Mouse (Mus musculus) CH12.LX (cell line): ENCODE measurements at regions not wholly inside any gene's neighbourhood (a gene's known extent, or its start where the extent isn't known, plus 50 kb on each side); places are given as distances from the start of the nearest gene placed in this dataset.

ENCODE experiments used
- DNase-seq: peaks from one replicate; pipeline ENCODE4 v3.0.0-alpha.2; 2013; ENCODE audit errors: extremely low read depth
- H3K27ac ChIP-seq: 2 replicates; pipeline ENCODE4 v1.5.1; 2012; ENCODE audit warnings: low read depth, mild to moderate bottlenecking, control low read depth, moderate library complexity; ENCODE audit not compliant: insufficient read depth
- H3K27me3 ChIP-seq: replicated peaks from 2 replicates; pipeline ENCODE3; 2012; ENCODE audit warnings: inconsistent platforms
- H3K36me3 ChIP-seq, 2 experiments: replicated peaks in 1 of 2; 2 replicates each; pipeline versions ENCODE3 to v1.6.1; 2012; ENCODE audit warnings: inconsistent platforms in 1 of 2, low read length in 1 of 2, mild to moderate bottlenecking in 1 of 2, mixed read lengths in 1 of 2, moderate library complexity in 1 of 2; ENCODE audit not compliant: control insufficient read depth in 1 of 2, insufficient read depth in 1 of 2
- H3K4me1 ChIP-seq, 2 experiments: 2 replicates each; pipeline ENCODE4 v1.6.1; 2012; ENCODE audit warnings: inconsistent platforms in 1 of 2, moderate library complexity in 1 of 2; ENCODE audit not compliant: insufficient read depth in 2 of 2, control insufficient read depth in 1 of 2
- H3K4me2 ChIP-seq: 2 replicates; pipeline ENCODE4 v1.6.1; 2012; ENCODE audit warnings: low read depth, mild to moderate bottlenecking, control low read depth; ENCODE audit not compliant: poor library complexity, insufficient read depth, severe bottlenecking
- H3K4me3 ChIP-seq, 3 experiments: fragments of 150-350 bp in 1 of 3; sonication (generic) in 1 of 3; replicated peaks in 1 of 3; 2 replicates each; pipeline versions ENCODE3 to v1.5.1; 2011 to 2012; ENCODE audit warnings: low read depth in 2 of 3, low read length in 2 of 3, mild to moderate bottlenecking in 2 of 3, moderate library complexity in 2 of 3, control low read depth in 1 of 3, improper control_type of control experiment in 1 of 3, inconsistent platforms in 1 of 3, mixed read lengths in 1 of 3; ENCODE audit not compliant: poor library complexity in 1 of 3
- H3K79me2 ChIP-seq: replicated peaks from 2 replicates; pipeline ENCODE4 v1.6.1; 2012; ENCODE audit warnings: mild to moderate bottlenecking, moderate library complexity; ENCODE audit not compliant: control insufficient read depth, poor library complexity, insufficient read depth, severe bottlenecking; ENCODE audit errors: extremely low read depth
- H3K9ac ChIP-seq: 2 replicates; pipeline ENCODE4 v1.6.1; 2012; ENCODE audit warnings: low read depth, mild to moderate bottlenecking, control low read depth, moderate library complexity; ENCODE audit not compliant: insufficient read depth
- H3K9me3 ChIP-seq: replicated peaks from 2 replicates; pipeline ENCODE3; 2012; ENCODE audit warnings: low read length, inconsistent platforms, mixed read lengths
- CHD1 ChIP-seq: IDR thresholded peaks from 2 replicates; pipeline ENCODE4 v1.6.1; 2012; ENCODE audit warnings: low read depth, low read length, improper control_type of control experiment, inconsistent platforms
- CHD2 ChIP-seq: IDR thresholded peaks from 2 replicates; pipeline ENCODE4 v1.6.1; 2011; ENCODE audit warnings: low read length, improper control_type of control experiment
- CTCF ChIP-seq, 2 experiments: IDR thresholded peaks in 1 of 2; conservative IDR thresholded peaks in 1 of 2; 2 replicates each; pipeline ENCODE4 v1.5.1; 2011 to 2012; ENCODE audit warnings: low read depth in 2 of 2, low read length in 2 of 2, improper control_type of control experiment in 1 of 2, inconsistent platforms in 1 of 2, mild to moderate bottlenecking in 1 of 2, moderate library complexity in 1 of 2
- ELF1 ChIP-seq: IDR thresholded peaks from 2 replicates; pipeline ENCODE4 v1.6.1; 2014; ENCODE audit warnings: low read depth, mild to moderate bottlenecking, inconsistent platforms, low read length, improper control_type of control experiment
- ETS1 ChIP-seq: conservative IDR thresholded peaks from 2 replicates; pipeline ENCODE4 v1.6.1; 2012; ENCODE audit warnings: low read depth, mild to moderate bottlenecking, inconsistent platforms, low read length, improper control_type of control experiment, moderate library complexity
- GABPA ChIP-seq: IDR thresholded peaks from 2 replicates; pipeline ENCODE4 v1.6.1; 2012; ENCODE audit warnings: low read depth, low read length, improper control_type of control experiment, inconsistent platforms; ENCODE audit not compliant: insufficient replicate concordance
- HCFC1 ChIP-seq: IDR thresholded peaks from 2 replicates; pipeline ENCODE4 v1.6.1; 2012; ENCODE audit warnings: low read depth, mild to moderate bottlenecking, inconsistent platforms, low read length, improper control_type of control experiment
- JUN ChIP-seq: IDR thresholded peaks from 2 replicates; pipeline ENCODE4 v1.6.1; 2011; ENCODE audit warnings: low read depth, mild to moderate bottlenecking, low read length, improper control_type of control experiment, moderate library complexity; ENCODE audit not compliant: insufficient read depth
- JUND ChIP-seq: conservative IDR thresholded peaks from 2 replicates; pipeline ENCODE4 v1.6.1; 2011; ENCODE audit warnings: low read depth, low read length, improper control_type of control experiment
- KAT2A ChIP-seq: IDR thresholded peaks from 2 replicates; pipeline ENCODE4 v1.6.1; 2012; ENCODE audit warnings: low read length, improper control_type of control experiment, inconsistent platforms; ENCODE audit not compliant: insufficient replicate concordance
- MAX ChIP-seq: IDR thresholded peaks from 2 replicates; pipeline ENCODE4 v1.6.1; 2011; ENCODE audit warnings: low read length, improper control_type of control experiment
- MXI1 ChIP-seq: IDR thresholded peaks from 2 replicates; pipeline ENCODE4 v1.6.1; 2011; ENCODE audit warnings: mild to moderate bottlenecking, low read depth, low read length, improper control_type of control experiment
- MYC ChIP-seq: IDR thresholded peaks from 2 replicates; pipeline ENCODE4 v1.6.1; 2011; ENCODE audit warnings: low read depth, mild to moderate bottlenecking, improper control_type of control experiment, low read length
- NRF1 ChIP-seq: IDR thresholded peaks from 2 replicates; pipeline ENCODE4 v1.6.1; 2014; ENCODE audit warnings: low read depth, mild to moderate bottlenecking, inconsistent platforms, low read length, improper control_type of control experiment, moderate library complexity
- PAX5 ChIP-seq: IDR thresholded peaks from 2 replicates; pipeline ENCODE4 v1.6.1; 2012; ENCODE audit warnings: low read length, inconsistent platforms, mixed read lengths
- POLR2A ChIP-seq: IDR thresholded peaks from 2 replicates; pipeline ENCODE4 v1.6.1; 2011; ENCODE audit warnings: low read depth, mild to moderate bottlenecking, improper control_type of control experiment, low read length
- POLR2AphosphoS2 ChIP-seq: IDR thresholded peaks from 2 replicates; pipeline ENCODE4 v1.6.1; 2011; ENCODE audit warnings: low read depth, low read length, improper control_type of control experiment
- RCOR1 ChIP-seq: conservative IDR thresholded peaks from 2 replicates; pipeline ENCODE4 v1.6.1; 2012; ENCODE audit warnings: low read depth, mild to moderate bottlenecking, inconsistent platforms, low read length, improper control_type of control experiment
- SMC3 ChIP-seq: IDR thresholded peaks from 2 replicates; pipeline ENCODE4 v1.6.1; 2011; ENCODE audit warnings: low read depth, low read length, improper control_type of control experiment
- TCF12 ChIP-seq: IDR thresholded peaks from 2 replicates; pipeline ENCODE4 v1.6.1; 2014; ENCODE audit warnings: low read depth, mild to moderate bottlenecking, inconsistent platforms, low read length, improper control_type of control experiment
- USF1 ChIP-seq: IDR thresholded peaks from 2 replicates; pipeline ENCODE4 v1.6.1; 2014; ENCODE audit warnings: low read depth, mild to moderate bottlenecking, inconsistent platforms, low read length, improper control_type of control experiment
- ZC3H11A ChIP-seq: IDR thresholded peaks from 2 replicates; pipeline ENCODE4 v1.6.1; 2012; ENCODE audit warnings: low read depth, mild to moderate bottlenecking, inconsistent platforms, low read length, improper control_type of control experiment
- ZKSCAN1 ChIP-seq: IDR thresholded peaks from 2 replicates; pipeline ENCODE4 v1.6.1; 2012; ENCODE audit warnings: low read depth, inconsistent platforms, low read length, improper control_type of control experiment, borderline replicate concordance
- ZNF384 ChIP-seq: IDR thresholded peaks from 2 replicates; pipeline ENCODE4 v1.6.1; 2012; ENCODE audit warnings: low read depth, low read length, improper control_type of control experiment, inconsistent platforms
- dilution Hi-C: fragments of 300-500 bp; cut with MboI; formaldehyde crosslinking; loops from 2 replicates; pipeline ENCODE4 v1.14.3; 2020; ENCODE audit warnings: low sequenced_read_pairs; ENCODE audit not compliant: extremely low pct_unique_long_range_greater_than_20kb, extremely low pct_ligation_motif_present
- in situ Hi-C: fragments of 300-500 bp; cut with MboI; formaldehyde crosslinking; loops from 3 replicates; pipeline ENCODE4 v1.14.3; 2019; ENCODE audit warnings: low sequenced_read_pairs, low pct_ligation_motif_present, low pct_unique_long_range_greater_than_20kb, mixed read lengths

GRCm38 (mm10) chr10:36092915-36093314 is 381.2 kb upstream of the Amd2 start:
- Histone ChIP-seq H3K79me2 (no peaks in the 10 kb centered on the region), H3K4me1 (peaks cover 0 to 4% of the 10 kb centered on the region in 2 experiments; a peak in 1 of 4 replicates), H3K4me3 (no peak overlapping the region), H3K27ac (no peak overlapping the region), H3K9ac (no peak overlapping the region), H3K27me3 (no peaks in the 10 kb centered on the region), H3K9me3 (no peaks in the 10 kb centered on the region), H3K36me3 (no peaks in the 10 kb centered on the region), H3K4me2 (no peak overlapping the region)
- TF ChIP-seq CHD1 (no peak), ZKSCAN1 (no peak), SMC3 (no peak), CHD2 (no peak), RCOR1 (no peak), ELF1 (no peak), NRF1 (no peak), MAX (no peak), KAT2A (no peak), CTCF (conservative IDR thresholded peaks at IDR 0.05 in 1 of 2, IDR thresholded peaks at IDR 0.05 in 1 of 2; ENCODE audit: low read depth in 2 of 2, low read length in 2 of 2) (no peak), ZC3H11A (no peak), HCFC1 (no peak), POLR2A (no peak), USF1 (no peak), GABPA (no peak), MXI1 (no peak)
- in situ Hi-C loops: no loop called here
- DNase-seq: no peak
- dilution Hi-C loops: no loop called here

GRCm38 (mm10) chr10:36054681-36055080 is 343.0 kb upstream of the Amd2 start:
- no peaks in the 10 kb centered on the region for H3K9me3 ChIP-seq
- dilution Hi-C loops (no loop called here), in situ Hi-C loops (no loop called here)
- H3K27me3 ChIP-seq: no peaks in the 10 kb centered on the region
- H3K79me2 ChIP-seq: no peaks in the 10 kb centered on the region
- no peak overlapping the region for H3K9ac ChIP-seq
- no peak overlapping the region for H3K4me2 ChIP-seq
- H3K4me3 ChIP-seq: no peak overlapping the region
- no peaks in the 10 kb centered on the region for H3K36me3 ChIP-seq
- DNase-seq: no peak
- TF ChIP-seq POLR2AphosphoS2 (no peak), MAX (no peak), ZC3H11A (no peak), CTCF (conservative IDR thresholded peaks at IDR 0.05 in 1 of 2, IDR thresholded peaks at IDR 0.05 in 1 of 2; ENCODE audit: low read depth in 2 of 2, low read length in 2 of 2) (no peak), JUN (no peak), HCFC1 (no peak), ZNF384 (no peak), CHD2 (no peak), MYC (no peak), ELF1 (no peak), TCF12 (no peak), PAX5 (no peak), NRF1 (no peak), JUND (no peak), ETS1 (no peak)
- no peak overlapping the region for H3K27ac ChIP-seq
- no peaks in the 10 kb centered on the region for H3K4me1 ChIP-seq
